Mouse (Mus musculus) liver, postnatal 0 days (tissue): Measurements from ENCODE around the gene Nfat5.

Source experiments
- CTCF ChIP-seq: sonication (generic); IDR thresholded peaks from 2 replicates; pipeline ENCODE4 v1.5.1; 2016; ENCODE audit warnings: antibody characterized with exemption, low read depth
- EP300 ChIP-seq: IDR thresholded peaks from 2 replicates; pipeline ENCODE4 v1.6.1; 2016; ENCODE audit warnings: antibody characterized with exemption, low read depth, mild to moderate bottlenecking

- TF ChIP-seq CTCF (no peak), EP300 (no peak)
Measured at GRCm38 (mm10) chr8:107384651-107385050, 91.4 kb downstream of the Nfat5 start.
